Mouse (Mus musculus) layer of hippocampus, postnatal 25 days (tissue): ENCODE measurements around the gene Foxa3. TPM values are rescaled to one million over a fixed set of nuclear protein-coding genes. Genes with fewer than 3 reads are reported as not detected.

ENCODE experiments used
- total RNA-seq, 2 experiments: library from RNA; stranded (reverse); gene quantifications; 2 replicates each; pipeline ENCODE4 v1.2.3; 2021

Gene Foxa3
- total RNA-seq, 2 experiments from 2014 or later = not detected

Other genes starting within 250 kb of the Foxa3 start
- not detected for gene Psg19, start 225.0 kb downstream of the Foxa3 start, total RNA-seq
- not detected for gene Psg17, start 201.9 kb downstream of the Foxa3 start, total RNA-seq
- 1 to 10 TPM; 1.9 to 2.2 TPM for gene Mill2, start 183.6 kb downstream of the Foxa3 start, total RNA-seq
- 10 to 100 TPM in 1 of 2 experiments, 1 to 10 TPM in 1; 8.6 to 17.9 TPM for gene Pglyrp1, start 152.2 kb downstream of the Foxa3 start, total RNA-seq
- gene Ccdc61, start 113.1 kb downstream of the Foxa3 start, total RNA-seq = 10 to 100 TPM in 1 of 2 experiments, 1 to 10 TPM in 1; 9.5 to 13.5 TPM
- gene Nova2, start 97.7 kb downstream of the Foxa3 start, total RNA-seq = 10 to 100 TPM; 69.2 to 93.3 TPM
- under 1 TPM; 0.17 to 0.70 TPM for gene Nanos2, start 36.1 kb downstream of the Foxa3 start, total RNA-seq
- gene Mypop, start 32.3 kb downstream of the Foxa3 start, total RNA-seq = 10 to 100 TPM; 44.9 to 48.3 TPM
- 10 to 100 TPM; 51.7 to 53.5 TPM for gene Irf2bp1, start 19.5 kb downstream of the Foxa3 start, total RNA-seq
- gene Sympk, start 839 bp upstream of the Foxa3 start, total RNA-seq = 100 to 1,000 TPM; 111 to 113 TPM
- gene Rsph6a, start 31.2 kb upstream of the Foxa3 start, total RNA-seq = under 1 TPM in 1 of 2 experiments, not detected in 1; 0.10 TPM
- gene Dmwd, start 52.7 kb upstream of the Foxa3 start, total RNA-seq = 100 to 1,000 TPM; 151 to 152 TPM
- 10 to 100 TPM; 26.7 to 39.3 TPM for gene Dmpk, start 60.3 kb upstream of the Foxa3 start, total RNA-seq
- gene Six5, start 71.1 kb upstream of the Foxa3 start, total RNA-seq = 1 to 10 TPM; 1.8 to 2.6 TPM
- gene Gm4969, start 94.8 kb upstream of the Foxa3 start, total RNA-seq = under 1 TPM; 0.42 to 0.49 TPM
- 10 to 100 TPM; 13.2 to 14.2 TPM for gene Fbxo46, start 96.3 kb upstream of the Foxa3 start, total RNA-seq
- 10 to 100 TPM; 17.9 to 19.7 TPM for gene Qpctl, start 125.8 kb upstream of the Foxa3 start, total RNA-seq
- 10 to 100 TPM; 72.4 to 84.8 TPM for gene Snrpd2, start 126.2 kb upstream of the Foxa3 start, total RNA-seq
- under 1 TPM; 0.37 to 0.77 TPM for gene Gipr, start 142.6 kb upstream of the Foxa3 start, total RNA-seq
- gene Eml2, start 152.9 kb upstream of the Foxa3 start, total RNA-seq = 100 to 1,000 TPM; 157 to 164 TPM
- 1 to 10 TPM; 2.2 to 2.5 TPM for gene Gpr4, start 189.0 kb upstream of the Foxa3 start, total RNA-seq
- gene Opa3, start 204.8 kb upstream of the Foxa3 start, total RNA-seq = 10 to 100 TPM; 36.5 to 41.5 TPM
- 10 to 100 TPM; 15.2 to 16.3 TPM for gene Vasp, start 248.3 kb upstream of the Foxa3 start, total RNA-seq